ENCODE assay signal across 8 mouse cellular contexts in the genomic region with DNA sequence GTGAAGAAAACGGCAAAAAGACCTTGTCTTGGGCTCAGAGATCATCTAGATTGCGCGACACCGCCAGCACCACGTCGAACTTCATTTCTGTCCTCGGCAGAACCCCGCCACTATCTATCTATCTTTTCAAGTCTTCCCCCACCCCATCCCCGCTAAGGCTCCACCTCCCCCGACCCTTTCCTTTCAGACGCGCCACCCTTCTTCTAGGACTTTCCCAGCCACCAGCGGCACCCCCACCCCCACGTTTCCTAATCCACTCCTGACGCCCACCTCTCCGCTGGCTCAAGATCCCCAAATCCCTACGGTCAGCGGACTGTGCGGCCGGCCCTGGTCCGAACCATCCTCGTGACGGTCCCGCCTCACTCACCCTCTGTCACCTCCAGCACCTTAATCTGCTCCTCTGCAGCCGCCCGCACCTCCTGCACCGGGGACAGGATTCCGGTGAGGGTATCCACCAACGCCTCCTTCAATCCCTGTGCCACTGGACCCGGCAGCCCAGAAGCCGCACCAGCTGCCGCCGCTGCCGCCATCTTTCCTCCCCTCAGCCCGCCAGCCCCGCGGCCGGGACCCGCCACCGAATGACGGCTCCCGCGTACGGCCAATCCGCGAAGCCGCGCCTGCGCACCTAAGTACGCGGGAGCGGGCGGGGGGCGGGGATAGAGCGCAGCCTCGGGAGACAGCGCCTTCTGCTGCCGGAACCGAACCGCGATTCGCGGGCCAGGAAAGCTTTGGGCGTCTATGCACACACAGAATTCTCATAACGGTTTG. TPM values are rescaled to one million over a fixed set of nuclear protein-coding genes. Genes with fewer than 3 reads are reported as not detected.
DNase-seq lines count a peak whose midpoint lies in the region; ATAC-seq and TF ChIP-seq lines count a peak whose summit lies in the region.

A gene (minus strand): TSS at position 599 of the 768 bp plus-strand sequence.

- TF ChIP-seq CTCF in lung, adult 2 months (IDR thresholded peaks at IDR 0.05; ENCODE audit: insufficient read depth, low read length): peak; percentile 43; the same call in 1 of the 2 replicates

- DNase-seq in ES-E14 (ENCODE audit: low read depth, low spot score): peak; percentile 79
- peak; percentile 92 for DNase-seq in cerebellum, adult 11-12 months
- peak; percentile 84 for DNase-seq in heart, postnatal 25 days (ENCODE audit: low spot score)
- DNase-seq in layer of hippocampus, adult 18-20 months (ENCODE audit: low spot score in 2 of 2): peak; percentile 90 to 95
- peak; percentile 87 for DNase-seq in lung, adult 2 months
- DNase-seq in thymus, adult 18-20 months: peak; percentile 76 to 77

- in situ Hi-C loops in ES-E14 (cut with MboI; ENCODE audit: low sequenced_read_pairs in 2 of 2, unreplicated experiment in 2 of 2): no loop called here

- H3K27ac ChIP-seq in ES-E14 (ENCODE audit: insufficient read depth, low read depth, low read length, poor library complexity, severe bottlenecking): peak within 1 kb of the TSS; percentile 12; the same call in 1 of the 2 replicates
- H3K27ac ChIP-seq in forebrain, embryonic 15.5 days (replicated peaks): peak within 1 kb of the TSS; percentile 93

- peak within 1 kb of the TSS; percentile 71 for H3K4me2 ChIP-seq in forebrain, embryonic 15.5 days (replicated peaks)

- TF ChIP-seq POLR2A in lung, adult 2 months (IDR thresholded peaks at IDR 0.05; ENCODE audit: borderline replicate concordance, extremely low read depth, low read depth, low read length): 0 out of 2 replicates have a peak, but pooled peaks have one; percentile 38

- H3K4me3 ChIP-seq in ES-E14 (ENCODE audit: insufficient read depth in 1 of 2, low read depth in 1 of 2, low read length in 2 of 2, poor library complexity in 1 of 2, severe bottlenecking in 1 of 2): peak within 1 kb of the TSS; percentile 80 to 97
- H3K4me3 ChIP-seq in forebrain, embryonic 15.5 days: peak within 1 kb of the TSS; percentile 94
- peak within 1 kb of the TSS; percentile 97 for H3K4me3 ChIP-seq in lung, adult 2 months (replicated peaks; ENCODE audit: extremely low read depth, low read depth, low read length)

- no peaks in the 10 kb centered on the region for H3K9me3 ChIP-seq in ES-E14 (ENCODE audit: control insufficient read depth, insufficient read depth, low read depth, low read length)
- no peaks in the 10 kb centered on the region for H3K9me3 ChIP-seq in forebrain, embryonic 15.5 days

- under 1% methylated on average over 65 of the region's 65 CpGs for WGBS in forebrain, embryonic 15.5 days
- WGBS in lung, adult 2 months: under 1% methylated on average over 65 of the region's 65 CpGs

- H3K9ac ChIP-seq in ES-E14 (ENCODE audit: insufficient read depth, low read depth, low read length, poor library complexity, severe bottlenecking): peak within 1 kb of the TSS; percentile 90
- H3K9ac ChIP-seq in forebrain, embryonic 15.5 days (replicated peaks): peak within 1 kb of the TSS; percentile 96

- H3K4me1 ChIP-seq in ES-E14 (ENCODE audit: control insufficient read depth in 2 of 2, insufficient read depth in 2 of 2, low read length in 2 of 2, poor library complexity in 1 of 2): peaks cover 0 to 5% of the 10 kb centered on the region in 2 experiments; a peak in 2 of 4 replicates
- peaks cover 37% of the 10 kb centered on the region for H3K4me1 ChIP-seq in forebrain, embryonic 15.5 days
- peaks cover 3% of the 10 kb centered on the region for H3K4me1 ChIP-seq in lung, adult 2 months (ENCODE audit: control insufficient read depth, insufficient read depth, low read length)

- intact Hi-C loops in heart, postnatal 25 days (cut with DNase I): loop anchor here (2.0 to 10.0 kb wide), 2 partner anchors 17 to 255 kb away; no protein-coding TSS in a partner anchor

- no peaks in the 10 kb centered on the region for H3K27me3 ChIP-seq in forebrain, embryonic 15.5 days

- ATAC-seq in forebrain, embryonic 15.5 days (replicated peaks): peak; percentile 96
- ATAC-seq in neutrophil, adult 5-6 weeks (ENCODE audit: extremely low read depth, insufficient number of reproducible peaks, low FRiP score, poor library complexity, severe bottlenecking): peak; percentile 86

- 0 out of 2 replicates have a peak, but pooled peaks cover 2% of the 10 kb centered on the region for H3K36me3 ChIP-seq in ES-E14 (ENCODE audit: control insufficient read depth, insufficient read depth, low read length, poor library complexity, severe bottlenecking)
- H3K36me3 ChIP-seq in forebrain, embryonic 15.5 days: peaks cover 13% of the 10 kb centered on the region; the same call in 1 of the 2 replicates

TF ChIP-seq in ES-E14, 5 proteins besides CTCF, POLR2A, EP300 and RAD21:
- peak; percentile 61 for TF ChIP-seq HCFC1 (IDR thresholded peaks at IDR 0.05; ENCODE audit: borderline replicate concordance, insufficient read depth, low read length)
- TF ChIP-seq ZNF384 (IDR thresholded peaks at IDR 0.05; ENCODE audit: low read depth, low read length): no peak

RNA-seq across cellular contexts. Expression of the gene that starts here (rescaled TPM):
- total RNA-seq in ES-E14 (2012; rRNA removed): 71.1 and 86.8 TPM in 2 replicates
- 139 and 148 TPM in 2 replicates for polyA plus RNA-seq in forebrain, embryonic 15.5 days (2015; fragmentation: Nextera tagmentation; extraction: Ambion mirVana)
- 10 to 100 TPM; 32.2 to 36.0 TPM for total RNA-seq in heart, postnatal 25 days (2021)
- total RNA-seq in layer of hippocampus, adult 18-20 months (2021): 100 to 1,000 TPM; 142 to 153 TPM
- polyA plus RNA-seq in lung, adult 2 months (2012; rRNA removed): 59.0 and 68.2 TPM in 2 replicates
- 36.1 and 42.1 TPM in 2 replicates for total RNA-seq in neutrophil, adult 5-6 weeks (2017)

Comparison
In these comparisons a context has a peak if more than half of its experiments do, and no peak if none do; other contexts are left out.
1. Peak in every context shown above with its lines: DNase-seq, ATAC-seq, H3K4me3 ChIP-seq and H3K27ac ChIP-seq.